Mouse (Mus musculus): ENCODE measurements around the gene 1700022I11Rik. TPM values are rescaled to one million over a fixed set of nuclear protein-coding genes. Genes with fewer than 3 reads are reported as not detected.

The 1700022I11Rik gene
- polyA plus RNA-seq, 1 experiment from 2014 or later = 0.43 TPM

GRCm38 (mm10) chr4:42933630-42934029, 35.8 kb upstream of the 1700022I11Rik start:
- ATAC-seq = peak; percentile 64; the same call in 1 of the 2 replicates
- H3K9ac ChIP-seq (ENCODE audit: low read depth, low read length) = no peak overlapping the region

GRCm38 (mm10) chr4:42941396-42941795, 28.0 kb upstream of the 1700022I11Rik start:
- Histone ChIP-seq H3K4me3 (ENCODE audit: low read depth, low read length) (no peak overlapping the region), H3K9me3 (replicated peaks; ENCODE audit: control insufficient read depth, low read length, poor library complexity, severe bottlenecking) (no peaks in the 10 kb centered on the region), H3K4me1 (ENCODE audit: control insufficient read depth, insufficient read depth, low read length) (peaks cover 5% of the 10 kb centered on the region), H3K27ac (ENCODE audit: low read length) (no peak overlapping the region), H3K36me3 (ENCODE audit: control insufficient read depth, insufficient read depth, low read length) (peaks cover 9% of the 10 kb centered on the region), H3K9ac (ENCODE audit: low read depth, low read length) (no peak overlapping the region), H3K4me2 (ENCODE audit: low read length) (no peak overlapping the region), H3K27me3 (ENCODE audit: control insufficient read depth, insufficient read depth, low read depth, low read length) (no peaks in the 10 kb centered on the region)
- no peak for ATAC-seq
- 50% methylated on average over 7 of the region's 7 CpGs for WGBS

More at GRCm38 (mm10) chr4:42933630-42934029, 35.8 kb upstream of the 1700022I11Rik start:
- Histone ChIP-seq H3K4me3 (ENCODE audit: low read depth, low read length) (no peak overlapping the region), H3K4me2 (ENCODE audit: low read length) (peak overlapping the region; percentile 32), H3K27ac (ENCODE audit: low read length) (no peak overlapping the region), H3K9me3 (replicated peaks; ENCODE audit: control insufficient read depth, low read length, poor library complexity, severe bottlenecking) (no peaks in the 10 kb centered on the region), H3K4me1 (ENCODE audit: control insufficient read depth, insufficient read depth, low read length) (peaks cover 5% of the 10 kb centered on the region; the same call in 1 of the 2 replicates), H3K36me3 (ENCODE audit: control insufficient read depth, insufficient read depth, low read length) (no peaks in the 10 kb centered on the region; the same call in 1 of the 2 replicates), H3K27me3 (ENCODE audit: control insufficient read depth, insufficient read depth, low read depth, low read length) (no peaks in the 10 kb centered on the region)
- 9% methylated on average over 22 of the region's 22 CpGs for WGBS

- Histone ChIP-seq H3K27me3 (ENCODE audit: control insufficient read depth, insufficient read depth, low read depth, low read length) (no peaks in the 10 kb centered on the region), H3K36me3 (ENCODE audit: control insufficient read depth, insufficient read depth, low read length) (peaks cover 9% of the 10 kb centered on the region), H3K9me3 (replicated peaks; ENCODE audit: control insufficient read depth, low read length, poor library complexity, severe bottlenecking) (no peaks in the 10 kb centered on the region), H3K4me1 (ENCODE audit: control insufficient read depth, insufficient read depth, low read length) (peaks cover 20% of the 10 kb centered on the region), H3K4me3 (ENCODE audit: low read depth, low read length) (no peak overlapping the region), H3K4me2 (ENCODE audit: low read length) (no peak overlapping the region), H3K27ac (ENCODE audit: low read length) (no peak overlapping the region), H3K9ac (ENCODE audit: low read depth, low read length) (no peak overlapping the region)
- WGBS = 58% methylated on average over 5 of the region's 5 CpGs
- no peak for ATAC-seq
Measured at GRCm38 (mm10) chr4:42943341-42943740, 26.1 kb upstream of the 1700022I11Rik start.

- no peak for ATAC-seq
- H3K4me3 ChIP-seq (ENCODE audit: low read depth, low read length) = no peak overlapping the region
- H3K27ac ChIP-seq (ENCODE audit: low read length) = no peak overlapping the region
- no peak overlapping the region for H3K9ac ChIP-seq (ENCODE audit: low read depth, low read length)
- H3K9me3 ChIP-seq (replicated peaks; ENCODE audit: control insufficient read depth, low read length, poor library complexity, severe bottlenecking) = no peaks in the 10 kb centered on the region
- H3K36me3 ChIP-seq (ENCODE audit: control insufficient read depth, insufficient read depth, low read length) = peaks cover 4% of the 10 kb centered on the region; the same call in 1 of the 2 replicates
- WGBS = 93% methylated on average over 9 of the region's 9 CpGs
- H3K4me2 ChIP-seq (ENCODE audit: low read length) = no peak overlapping the region
- H3K4me1 ChIP-seq (ENCODE audit: control insufficient read depth, insufficient read depth, low read length) = peaks cover 28% of the 10 kb centered on the region
- H3K27me3 ChIP-seq (ENCODE audit: control insufficient read depth, insufficient read depth, low read depth, low read length) = no peaks in the 10 kb centered on the region
Measured at GRCm38 (mm10) chr4:42944185-42944584, 25.2 kb upstream of the 1700022I11Rik start.

DNA sequence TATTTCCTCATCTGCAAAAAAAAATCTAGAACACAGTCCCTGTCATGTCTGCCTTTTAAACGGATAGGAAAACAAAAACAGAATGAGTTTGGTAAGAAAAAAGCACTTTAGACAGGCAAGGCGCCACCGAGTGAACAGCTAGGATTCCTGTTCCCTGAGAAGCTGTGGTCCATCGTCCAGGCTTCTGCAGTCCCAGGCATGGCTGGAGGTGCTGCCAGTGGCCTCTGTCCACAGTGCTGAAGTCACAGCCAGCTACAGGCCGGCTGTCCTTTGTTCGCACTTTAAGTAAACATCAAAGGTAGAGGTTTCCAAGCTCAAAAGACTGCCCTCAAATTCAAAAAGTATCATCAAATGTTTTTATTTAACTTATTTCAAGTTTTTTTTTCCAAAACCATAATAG, 24.4 kb upstream of the 1700022I11Rik start:
- H3K4me2 ChIP-seq (ENCODE audit: low read length) = no peak overlapping the region
- 0 out of 2 replicates have a peak, but pooled peaks cover 3% of the 10 kb centered on the region for H3K36me3 ChIP-seq (ENCODE audit: control insufficient read depth, insufficient read depth, low read length)
- no peaks in the 10 kb centered on the region for H3K9me3 ChIP-seq (replicated peaks; ENCODE audit: control insufficient read depth, low read length, poor library complexity, severe bottlenecking)
- no peak overlapping the region for H3K4me3 ChIP-seq (ENCODE audit: low read depth, low read length)
- WGBS = 14% methylated on average over 6 of the region's 6 CpGs
- no peak for ATAC-seq
- H3K9ac ChIP-seq (ENCODE audit: low read depth, low read length) = no peak overlapping the region
- H3K4me1 ChIP-seq (ENCODE audit: control insufficient read depth, insufficient read depth, low read length) = peaks cover 30% of the 10 kb centered on the region
- H3K27me3 ChIP-seq (ENCODE audit: control insufficient read depth, insufficient read depth, low read depth, low read length) = no peaks in the 10 kb centered on the region
- no peak overlapping the region for H3K27ac ChIP-seq (ENCODE audit: low read length)

DNA sequence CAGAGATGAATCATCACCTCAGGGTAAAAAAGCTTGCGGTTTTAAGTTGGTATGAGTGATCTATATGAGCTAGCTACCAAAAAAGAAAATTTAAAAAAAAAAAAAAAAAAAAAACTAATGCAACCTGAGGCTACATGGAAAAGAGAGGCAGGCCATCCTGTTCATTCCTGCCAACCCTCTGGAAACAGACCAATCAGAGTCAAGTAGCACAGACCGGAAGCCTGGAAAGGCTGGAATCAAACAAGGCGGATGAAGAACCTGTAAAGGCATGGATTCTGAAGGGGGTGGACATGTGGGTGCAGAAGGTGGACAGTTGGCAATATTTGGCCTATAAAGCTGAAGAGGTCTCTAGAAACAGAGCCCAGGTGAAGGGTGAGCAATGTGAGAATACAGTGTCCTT, 24.0 kb upstream of the 1700022I11Rik start:
- ATAC-seq = no peak
- H3K9ac ChIP-seq (ENCODE audit: low read depth, low read length) = no peak overlapping the region
- no peaks in the 10 kb centered on the region for H3K36me3 ChIP-seq (ENCODE audit: control insufficient read depth, insufficient read depth, low read length)
- H3K27me3 ChIP-seq (ENCODE audit: control insufficient read depth, insufficient read depth, low read depth, low read length) = no peaks in the 10 kb centered on the region
- 86% methylated on average over 3 of the region's 3 CpGs for WGBS
- H3K4me2 ChIP-seq (ENCODE audit: low read length) = no peak overlapping the region
- 0 out of 2 replicates have a peak overlapping the region, but pooled peaks have one; percentile 5 for H3K27ac ChIP-seq (ENCODE audit: low read length)
- H3K9me3 ChIP-seq (replicated peaks; ENCODE audit: control insufficient read depth, low read length, poor library complexity, severe bottlenecking) = no peaks in the 10 kb centered on the region
- peaks cover 30% of the 10 kb centered on the region for H3K4me1 ChIP-seq (ENCODE audit: control insufficient read depth, insufficient read depth, low read length)
- no peak overlapping the region for H3K4me3 ChIP-seq (ENCODE audit: low read depth, low read length)

- no peak for ATAC-seq
- H3K9ac ChIP-seq (ENCODE audit: low read depth, low read length) = peak overlapping the region; percentile 37; the same call in 1 of the 2 replicates
- peaks cover 30% of the 10 kb centered on the region for H3K4me1 ChIP-seq (ENCODE audit: control insufficient read depth, insufficient read depth, low read length)
- 4% methylated on average over 5 of the region's 5 CpGs for WGBS
- H3K27ac ChIP-seq (ENCODE audit: low read length) = peak overlapping the region; percentile 93
- no peaks in the 10 kb centered on the region for H3K27me3 ChIP-seq (ENCODE audit: control insufficient read depth, insufficient read depth, low read depth, low read length)
- no peak overlapping the region for H3K4me3 ChIP-seq (ENCODE audit: low read depth, low read length)
- H3K9me3 ChIP-seq (replicated peaks; ENCODE audit: control insufficient read depth, low read length, poor library complexity, severe bottlenecking) = no peaks in the 10 kb centered on the region
- peak overlapping the region; percentile 44 for H3K4me2 ChIP-seq (ENCODE audit: low read length)
- no peaks in the 10 kb centered on the region for H3K36me3 ChIP-seq (ENCODE audit: control insufficient read depth, insufficient read depth, low read length)
Measured at GRCm38 (mm10) chr4:42945952-42946351, 23.5 kb upstream of the 1700022I11Rik start.

GRCm38 (mm10) chr4:42946733-42947290, 22.6 kb upstream of the 1700022I11Rik start:
- no peaks in the 10 kb centered on the region for H3K9me3 ChIP-seq (replicated peaks; ENCODE audit: control insufficient read depth, low read length, poor library complexity, severe bottlenecking)
- no peaks in the 10 kb centered on the region for H3K27me3 ChIP-seq (ENCODE audit: control insufficient read depth, insufficient read depth, low read depth, low read length)
- H3K36me3 ChIP-seq (ENCODE audit: control insufficient read depth, insufficient read depth, low read length) = no peaks in the 10 kb centered on the region
- WGBS = 14% methylated on average over 10 of the region's 10 CpGs
- H3K27ac ChIP-seq (ENCODE audit: low read length) = peak overlapping the region; percentile 93
- H3K4me2 ChIP-seq (ENCODE audit: low read length) = peak overlapping the region; percentile 44
- peak; percentile 57 for ATAC-seq
- no peak overlapping the region; the same call in 1 of the 2 replicates for H3K4me3 ChIP-seq (ENCODE audit: low read depth, low read length)
- H3K4me1 ChIP-seq (ENCODE audit: control insufficient read depth, insufficient read depth, low read length) = peaks cover 37% of the 10 kb centered on the region
- peak overlapping the region; percentile 37; the same call in 1 of the 2 replicates for H3K9ac ChIP-seq (ENCODE audit: low read depth, low read length)

- Histone ChIP-seq H3K4me2 (ENCODE audit: low read length) (no peak overlapping the region; the same call in 1 of the 2 replicates), H3K9ac (ENCODE audit: low read depth, low read length) (no peak overlapping the region), H3K9me3 (replicated peaks; ENCODE audit: control insufficient read depth, low read length, poor library complexity, severe bottlenecking) (no peaks in the 10 kb centered on the region), H3K4me3 (ENCODE audit: low read depth, low read length) (no peak overlapping the region), H3K27ac (ENCODE audit: low read length) (peak overlapping the region; percentile 76), H3K27me3 (ENCODE audit: control insufficient read depth, insufficient read depth, low read depth, low read length) (no peaks in the 10 kb centered on the region), H3K36me3 (ENCODE audit: control insufficient read depth, insufficient read depth, low read length) (no peaks in the 10 kb centered on the region), H3K4me1 (ENCODE audit: control insufficient read depth, insufficient read depth, low read length) (peaks cover 54% of the 10 kb centered on the region)
- no peak for ATAC-seq
- WGBS = 35% methylated on average over 12 of the region's 13 CpGs
Measured at GRCm38 (mm10) chr4:42948527-42948926, 20.9 kb upstream of the 1700022I11Rik start.

All from midbrain, embryonic 16.5 days (tissue).